In genomic region chr12:4505298-4505697, GRCm38 (mm10) we compare ENCODE assay signal across 22 mouse cellular contexts. TPM values are rescaled to one million over a fixed set of nuclear protein-coding genes. Genes with fewer than 3 reads are reported as not detected.
DNase-seq lines count a peak whose midpoint lies in the region; ATAC-seq lines count a peak whose summit lies in the region.
"Had no signal": no experiment of that assay in that cellular context is flagged by ENCODE, and none has a peak within 500 bp of the region (broad histone marks: within the 10 kb centered on the region; RNA-seq: fewer than 3 reads in every experiment).

No protein-coding gene starts in this region.

- H3K36me3 ChIP-seq in hindbrain, embryonic 13.5 days = no peaks in the 10 kb centered on the region
- no peaks in the 10 kb centered on the region for H3K36me3 ChIP-seq in hindbrain, embryonic 16.5 days (ENCODE audit: control insufficient read depth, insufficient read depth, low read length)
- H3K36me3 ChIP-seq in neural tube, embryonic 13.5 days = no peaks in the 10 kb centered on the region
- H3K36me3 ChIP-seq in macrophage (ENCODE audit: inconsistent target) = no peaks in the 10 kb centered on the region
- H3K36me3 ChIP-seq: embryonic facial prominence, embryonic 15.5 days; intestine, embryonic 15.5 days; limb, embryonic 15.5 days had no signal

- H3K4me1 ChIP-seq in hindbrain, embryonic 13.5 days (replicated peaks) = peaks cover 26% of the 10 kb centered on the region
- H3K4me1 ChIP-seq in hindbrain, embryonic 16.5 days (ENCODE audit: control insufficient read depth, insufficient read depth, low read depth, low read length) = peaks cover 8% of the 10 kb centered on the region
- peaks cover 40% of the 10 kb centered on the region for H3K4me1 ChIP-seq in neural tube, embryonic 13.5 days (replicated peaks)

- H3K9me3 ChIP-seq in hindbrain, embryonic 13.5 days = no peaks in the 10 kb centered on the region
- H3K9me3 ChIP-seq in hindbrain, embryonic 16.5 days (ENCODE audit: control insufficient read depth, low read length) = no peaks in the 10 kb centered on the region
- no peaks in the 10 kb centered on the region for H3K9me3 ChIP-seq in neural tube, embryonic 13.5 days
- H3K9me3 ChIP-seq: embryonic facial prominence, embryonic 15.5 days; intestine, embryonic 15.5 days; limb, embryonic 15.5 days had no signal

- H3K9ac ChIP-seq in hindbrain, embryonic 13.5 days = no peak overlapping the region
- H3K9ac ChIP-seq in hindbrain, embryonic 16.5 days (ENCODE audit: low read depth, low read length) = no peak overlapping the region
- H3K9ac ChIP-seq in neural tube, embryonic 13.5 days = no peak overlapping the region
- H3K9ac ChIP-seq: embryonic facial prominence, embryonic 15.5 days; intestine, embryonic 15.5 days; limb, embryonic 15.5 days had no signal

- ATAC-seq in hindbrain, embryonic 13.5 days (ENCODE audit: low FRiP score) = no peak
- no peak for ATAC-seq in hindbrain, embryonic 16.5 days
- ATAC-seq in neural tube, embryonic 13.5 days (ENCODE audit: low read depth) = no peak
- ATAC-seq: intestine, embryonic 15.5 days; Patski had no signal

- no peaks in the 10 kb centered on the region for H3K79me2 ChIP-seq in macrophage (ENCODE audit: inconsistent target)

- peak overlapping the region; percentile 76 for H3K27ac ChIP-seq in hindbrain, embryonic 13.5 days
- no peak overlapping the region for H3K27ac ChIP-seq in hindbrain, embryonic 16.5 days (ENCODE audit: low read depth, low read length)
- H3K27ac ChIP-seq in neural tube, embryonic 13.5 days (replicated peaks) = peak overlapping the region; percentile 72
- peak overlapping the region; percentile 93 for H3K27ac ChIP-seq in macrophage
- H3K27ac ChIP-seq: embryonic facial prominence, embryonic 15.5 days; intestine, embryonic 15.5 days; limb, embryonic 15.5 days had no signal

- no peaks in the 10 kb centered on the region for H3K27me3 ChIP-seq in hindbrain, embryonic 13.5 days
- H3K27me3 ChIP-seq in hindbrain, embryonic 16.5 days (replicated peaks; ENCODE audit: control insufficient read depth, insufficient read depth, low read length) = no peaks in the 10 kb centered on the region
- H3K27me3 ChIP-seq in neural tube, embryonic 13.5 days = no peaks in the 10 kb centered on the region
- H3K27me3 ChIP-seq: embryonic facial prominence, embryonic 15.5 days; intestine, embryonic 15.5 days; limb, embryonic 15.5 days; Patski had no signal

- H3K4me3 ChIP-seq in hindbrain, embryonic 13.5 days = no peak overlapping the region
- H3K4me3 ChIP-seq in hindbrain, embryonic 16.5 days (ENCODE audit: low read length) = no peak overlapping the region
- no peak overlapping the region for H3K4me3 ChIP-seq in neural tube, embryonic 13.5 days
- no peak overlapping the region for H3K4me3 ChIP-seq in macrophage (ENCODE audit: inconsistent target)
- H3K4me3 ChIP-seq: embryonic facial prominence, embryonic 15.5 days; intestine, embryonic 15.5 days; limb, embryonic 15.5 days; myocyte had no signal

- 76% methylated on average over 6 of the region's 6 CpGs for WGBS in hindbrain, embryonic 13.5 days
- WGBS in hindbrain, embryonic 16.5 days = 74% methylated on average over 6 of the region's 6 CpGs
- 72% methylated on average over 6 of the region's 6 CpGs for WGBS in neural tube, embryonic 13.5 days
- 0% methylated on average over 6 of the region's 6 CpGs for WGBS in macrophage (ENCODE audit: missing documents)

- DNase-seq in neural tube, embryonic 10.5 days (ENCODE audit: extremely low spot score, low spot score) = no peak
- DNase-seq in retina, postnatal 1 day = peak; percentile 45
- no peak for DNase-seq in heart, adult 9 months (ENCODE audit: low spot score in 2 of 2)
- DNase-seq in cerebellum, postnatal 4 days (ENCODE audit: low spot score in 2 of 2) = no peak
- DNase-seq: adrenal gland, adult 8-10 months; cerebellum, adult 11 months; cerebellum, postnatal 14 days; heart, postnatal 4 days; layer of hippocampus, postnatal 36 days; lung, adult 2 months; lung, postnatal 36 days; midbrain, embryonic 14.5 days; thymus, postnatal 36 days had no signal

- H3K4me2 ChIP-seq in hindbrain, embryonic 13.5 days = no peak overlapping the region
- H3K4me2 ChIP-seq in hindbrain, embryonic 16.5 days (ENCODE audit: low read length) = no peak overlapping the region
- no peak overlapping the region for H3K4me2 ChIP-seq in neural tube, embryonic 13.5 days
- H3K4me2 ChIP-seq: embryonic facial prominence, embryonic 15.5 days; intestine, embryonic 15.5 days; limb, embryonic 15.5 days had no signal

RNA-seq across cellular contexts. Expression of gene Ncoa1, which starts 28.3 kb away (rescaled TPM):
- 10.3 and 11.5 TPM in 2 replicates for polyA plus RNA-seq in hindbrain, embryonic 13.5 days (2015; fragmentation: Nextera tagmentation; extraction: Ambion mirVana)
- polyA plus RNA-seq in hindbrain, embryonic 16.5 days (2015; fragmentation: Nextera tagmentation; extraction: Ambion mirVana) = 11.5 and 12.4 TPM in 2 replicates
- polyA plus RNA-seq in neural tube, embryonic 13.5 days (2015; fragmentation: Nextera tagmentation; extraction: Ambion mirVana) = 13.6 and 14.6 TPM in 2 replicates
- 100 to 1,000 TPM in 16 of 26 experiments, 10 to 100 TPM in 10; 22.8 to 137 (median 105) TPM for total RNA-seq in macrophage (2018; cell fraction: chromatin; rRNA removed)
- total RNA-seq in macrophage (2018; cell fraction: cytosol; rRNA removed) = 10 to 100 TPM; 21.1 to 42.1 (median 30.2) TPM
- total RNA-seq in macrophage (2018; cell fraction: nucleus; rRNA removed) = 10 to 100 TPM; 18.5 to 87.3 (median 61.7) TPM
- 16.5 to 19.9 TPM (median 19.2 TPM) in 3 replicates for polyA plus RNA-seq in macrophage (2018)
